Mouse (Mus musculus): Measurements from ENCODE around the gene Arhgap17. TPM values are rescaled to one million over a fixed set of nuclear protein-coding genes. Genes with fewer than 3 reads are reported as not detected.

Gene Arhgap17
- total RNA-seq, 2 experiments from 2014 or later, result 33.8 to 95.5 TPM

DNA sequence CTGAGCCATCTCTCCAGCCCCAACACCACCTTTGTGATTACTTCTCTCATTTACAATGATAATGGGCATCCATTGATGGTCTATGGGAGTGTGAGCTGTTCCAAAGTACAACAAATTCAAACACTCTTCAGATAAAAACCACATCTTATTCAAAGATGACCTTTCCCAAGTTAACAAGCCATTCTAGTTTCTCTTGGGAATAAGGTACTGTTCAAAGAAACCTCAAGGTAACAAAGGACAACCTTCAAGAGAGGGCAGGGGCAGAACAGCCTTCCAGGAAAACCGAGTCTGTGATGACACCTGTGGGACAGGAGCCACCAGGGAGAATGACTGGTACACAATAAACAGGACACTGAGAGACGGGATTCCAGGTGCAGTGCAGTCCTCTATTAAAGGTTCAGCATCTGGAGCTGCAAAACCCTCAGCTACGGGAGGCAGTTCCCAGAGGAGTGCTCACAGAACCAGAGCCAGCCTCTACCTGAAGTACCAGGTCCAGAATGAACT, 24.6 kb downstream of the Arhgap17 start:
- ATAC-seq (replicated peaks; ENCODE audit: poor library complexity, severe bottlenecking), result no peak

DNA sequence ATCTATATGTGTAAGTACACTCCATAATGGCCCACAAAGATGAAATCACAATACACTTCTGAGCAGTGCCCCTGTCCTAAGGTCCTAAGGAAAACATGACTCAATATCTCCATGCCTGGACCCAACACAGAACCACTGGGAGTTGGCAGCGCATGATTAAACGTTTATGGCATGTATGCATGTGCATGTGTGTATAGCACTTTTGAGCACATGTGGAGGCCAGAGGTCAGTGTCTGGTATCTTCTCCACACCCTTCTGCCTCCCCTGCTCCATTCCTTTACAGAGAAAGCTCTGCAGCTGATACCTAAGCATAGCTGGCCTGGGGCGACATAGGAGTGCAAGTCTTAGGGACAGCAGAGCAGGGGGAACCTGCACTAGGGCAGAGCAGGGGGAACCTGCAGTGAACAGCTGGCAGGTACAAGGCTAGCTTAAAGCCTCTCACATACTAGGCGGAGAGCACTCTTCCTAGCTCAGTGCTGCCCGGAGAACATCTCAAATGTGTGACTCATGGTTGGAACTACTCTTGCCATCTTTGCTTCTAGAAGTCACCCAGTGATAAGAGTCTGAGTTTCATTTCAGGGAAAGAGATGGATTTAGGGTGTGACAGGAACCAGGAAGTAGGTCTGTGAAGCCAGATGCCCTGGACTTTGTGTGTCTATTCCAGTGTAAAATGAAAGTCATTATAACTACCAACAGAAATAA, 25.5 kb downstream of the Arhgap17 start:
- ATAC-seq (replicated peaks; ENCODE audit: poor library complexity, severe bottlenecking), result no peak

DNA sequence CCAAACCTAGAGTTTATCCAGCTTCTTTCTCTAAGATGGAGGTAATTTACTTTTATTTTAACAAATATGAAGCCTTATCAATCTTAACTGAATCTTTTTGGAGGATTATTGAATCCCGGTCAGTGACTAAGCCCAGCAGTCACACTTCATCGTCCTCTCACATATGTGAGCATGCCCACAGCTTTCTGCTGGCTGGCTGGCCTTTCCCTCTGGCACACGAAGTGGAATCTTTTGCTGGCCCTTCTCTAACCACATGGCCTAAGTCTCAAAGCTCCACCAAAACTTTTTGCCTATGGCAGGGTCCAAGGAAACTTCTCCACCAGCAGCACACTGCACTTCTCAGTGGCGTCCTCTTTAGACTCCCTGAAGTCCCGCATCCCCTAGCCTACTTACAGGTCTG, 27.8 kb downstream of the Arhgap17 start:
- ATAC-seq (replicated peaks; ENCODE audit: poor library complexity, severe bottlenecking), result no peak

DNA sequence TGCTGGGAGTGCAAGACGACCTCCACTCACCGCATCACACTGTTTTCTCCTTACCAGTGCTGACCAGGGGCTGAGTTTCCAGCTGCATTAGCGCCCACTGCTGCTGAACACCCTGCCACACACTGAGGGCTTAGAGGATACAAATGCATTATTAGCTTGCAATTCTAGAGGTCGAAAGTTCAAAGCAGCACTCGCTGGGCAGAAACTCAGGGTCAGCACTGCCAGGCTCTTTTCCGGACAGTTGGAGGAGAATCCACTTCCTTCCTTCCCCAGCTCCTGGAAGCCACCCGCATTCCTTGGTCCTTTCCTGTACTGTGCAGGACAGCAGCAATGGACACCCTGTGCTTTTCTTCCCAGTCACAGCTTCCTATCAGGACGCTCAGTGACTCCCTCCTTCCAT, 31.4 kb downstream of the Arhgap17 start:
- ATAC-seq (replicated peaks; ENCODE audit: poor library complexity, severe bottlenecking), result no peak

DNA sequence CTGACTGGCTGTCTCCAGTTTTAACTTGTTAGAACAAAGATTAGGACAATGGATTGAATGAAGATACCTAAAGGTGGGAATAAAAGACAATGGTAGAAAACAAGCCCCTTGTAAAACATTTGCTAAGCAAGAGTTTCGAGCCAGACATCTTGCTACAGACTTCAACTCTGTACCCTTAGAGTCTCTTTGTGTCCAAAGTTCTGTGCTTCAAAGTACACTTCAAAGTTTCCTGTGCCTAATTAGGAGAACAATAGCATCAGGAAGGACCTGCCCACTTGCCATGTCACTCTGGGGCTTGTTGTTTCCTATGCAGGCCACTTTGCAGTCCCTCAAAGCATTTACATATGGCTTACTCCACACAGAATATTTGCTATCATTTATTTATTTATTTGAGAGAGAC, 33.4 kb downstream of the Arhgap17 start:
- ATAC-seq (replicated peaks; ENCODE audit: poor library complexity, severe bottlenecking), result no peak

DNA sequence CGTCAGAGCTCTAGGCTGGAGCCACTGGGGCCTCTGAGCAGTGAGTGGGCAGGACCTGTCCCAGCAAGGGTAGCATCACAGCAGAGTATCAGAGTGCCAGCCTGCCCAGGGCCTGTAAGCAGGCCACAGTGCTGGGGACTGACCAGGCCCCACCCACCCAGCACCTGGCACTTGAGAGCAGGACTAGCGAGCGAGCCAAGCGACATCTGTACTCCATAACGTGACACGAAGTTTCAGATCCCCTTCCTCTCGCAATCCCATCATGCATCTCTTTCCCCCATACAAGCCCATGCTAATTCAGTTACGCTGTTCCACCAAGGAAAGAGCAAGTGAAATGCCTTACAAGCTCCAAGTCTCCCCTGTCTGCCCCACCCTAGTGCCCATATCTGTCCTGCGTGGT, 39.2 kb downstream of the Arhgap17 start:
- peak; percentile 90 for ATAC-seq (replicated peaks; ENCODE audit: poor library complexity, severe bottlenecking)

DNA sequence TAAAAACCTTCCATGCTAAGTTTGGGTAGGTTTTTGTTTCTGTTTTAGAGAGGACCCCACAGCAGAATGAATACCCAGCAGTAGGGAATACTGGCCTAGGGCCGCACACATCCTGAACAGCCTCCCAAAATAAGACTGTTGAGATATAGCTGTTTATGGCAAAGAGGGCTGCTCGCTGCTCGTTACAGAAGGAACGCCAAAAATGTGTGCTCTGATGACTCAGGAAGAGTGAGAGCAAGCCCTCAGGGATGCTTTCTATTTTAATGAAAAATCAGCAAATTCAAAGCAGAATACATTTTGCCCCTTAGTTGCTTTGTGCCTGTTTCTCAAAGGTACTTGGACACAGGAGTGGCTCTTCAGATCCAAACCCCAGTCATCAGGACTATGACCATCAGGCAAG, 41.8 kb downstream of the Arhgap17 start:
- ATAC-seq (replicated peaks; ENCODE audit: poor library complexity, severe bottlenecking), result no peak

DNA sequence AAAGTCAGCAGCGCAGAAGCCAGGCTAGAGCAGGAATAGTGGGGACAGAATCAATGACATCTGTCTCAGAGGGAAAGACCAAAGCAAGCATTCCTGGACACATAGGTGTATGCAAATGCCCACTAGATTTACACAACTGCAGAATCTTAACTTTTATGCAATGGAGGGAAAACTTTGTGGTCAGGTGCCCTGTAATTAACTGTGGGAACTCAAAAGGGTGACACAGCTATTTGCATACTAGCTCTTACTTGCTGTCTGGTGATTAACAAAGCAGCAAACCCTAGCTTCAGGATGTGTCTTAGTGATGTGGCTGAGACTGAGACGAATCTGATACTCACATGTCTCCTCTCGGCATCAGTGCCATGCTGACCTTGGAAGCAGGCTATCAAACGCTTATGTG, 42.8 kb downstream of the Arhgap17 start:
- ATAC-seq (replicated peaks; ENCODE audit: poor library complexity, severe bottlenecking), result no peak

DNA sequence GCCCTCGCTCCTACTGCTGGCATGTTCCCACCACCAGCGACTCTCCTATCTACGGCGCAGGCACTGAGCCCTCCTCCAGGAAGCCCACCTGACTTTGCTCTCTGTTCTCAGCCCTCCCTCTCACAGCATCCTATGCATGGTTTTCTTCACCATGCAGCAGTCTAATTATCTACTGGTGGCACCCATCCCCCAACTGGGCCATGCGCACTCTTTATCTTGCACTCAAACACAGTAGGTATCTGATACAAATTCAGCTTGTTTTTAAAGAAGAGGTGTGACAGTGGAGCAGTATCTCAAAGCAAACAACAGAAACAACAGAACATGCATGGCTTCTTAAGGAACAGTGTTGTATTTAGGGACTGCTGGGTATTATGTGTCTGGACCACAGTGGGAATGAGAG, 43.7 kb downstream of the Arhgap17 start:
- ATAC-seq (replicated peaks; ENCODE audit: poor library complexity, severe bottlenecking), result no peak

DNA sequence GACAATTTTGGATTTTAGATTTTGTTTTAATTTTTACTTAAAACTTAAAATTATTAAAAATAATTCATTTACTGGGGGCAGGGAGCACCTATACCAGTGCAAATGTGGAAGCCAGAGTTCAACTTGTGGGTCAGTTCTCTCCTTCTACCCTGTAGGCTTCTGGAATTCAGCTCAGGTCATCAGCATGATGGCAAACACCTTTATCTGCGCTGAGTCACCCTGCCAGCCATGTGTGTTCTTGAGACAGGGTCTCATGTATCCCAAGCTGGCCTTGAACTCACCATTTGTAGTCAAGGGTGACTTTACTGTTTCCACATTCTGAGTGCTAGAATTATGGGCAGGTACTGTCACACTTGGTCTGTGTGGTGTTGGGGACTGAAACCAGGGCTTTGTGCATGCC, 45.6 kb downstream of the Arhgap17 start:
- ATAC-seq (replicated peaks; ENCODE audit: poor library complexity, severe bottlenecking), result no peak

DNA sequence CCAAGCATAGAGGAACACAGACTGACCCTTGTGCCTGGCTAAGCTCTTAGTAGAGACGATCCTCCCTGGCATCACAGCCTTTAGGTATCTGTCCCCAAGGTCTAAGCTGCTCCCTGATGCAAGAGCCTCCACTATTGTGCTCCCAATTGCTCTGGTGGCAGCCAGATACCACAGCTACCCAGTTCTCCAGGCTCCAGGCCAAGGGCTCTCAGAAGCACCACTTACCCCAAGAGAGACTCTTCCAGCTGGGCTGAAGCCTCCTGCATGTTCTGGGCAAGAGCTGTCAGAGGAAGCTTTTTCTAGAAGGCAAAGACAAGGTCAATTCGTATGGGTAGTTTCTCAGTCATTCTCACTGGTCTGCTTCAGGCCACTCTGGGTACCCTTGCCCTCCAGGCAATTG, 46.3 kb downstream of the Arhgap17 start:
- no peak for ATAC-seq (replicated peaks; ENCODE audit: poor library complexity, severe bottlenecking)

DNA sequence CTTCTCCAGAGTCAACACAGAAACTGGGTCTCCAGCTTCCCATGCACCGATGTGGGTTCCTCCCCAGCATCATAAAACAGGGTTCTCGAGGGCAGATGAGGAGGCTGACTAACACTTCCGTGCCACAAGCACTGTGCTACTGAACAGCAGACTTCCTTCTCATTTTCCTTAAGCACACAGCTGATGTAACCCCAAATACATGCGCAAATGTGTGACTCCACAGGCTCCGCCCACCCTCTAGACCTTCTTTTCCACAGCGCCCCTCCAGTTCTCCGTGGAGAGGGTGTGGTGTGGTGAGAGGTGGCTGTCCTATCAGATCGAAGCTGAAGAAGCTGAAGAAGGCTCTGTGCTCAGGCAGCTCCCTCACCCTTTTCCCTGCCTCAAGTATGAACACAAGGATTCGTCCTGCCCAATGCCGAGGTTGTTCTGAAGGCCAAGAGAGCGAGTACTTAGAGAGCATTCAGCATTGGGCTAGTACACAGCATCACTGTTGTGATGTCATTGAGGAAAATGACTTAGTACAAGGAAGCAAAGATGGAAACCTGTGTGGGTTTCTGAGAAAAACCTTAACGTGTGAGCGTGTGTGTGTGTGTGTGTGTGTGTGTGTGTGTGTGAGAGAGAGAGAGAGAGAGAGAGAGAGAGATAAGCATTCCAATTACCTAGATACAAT, 47.1 kb downstream of the Arhgap17 start:
- ATAC-seq (replicated peaks; ENCODE audit: poor library complexity, severe bottlenecking), result peak; percentile 93

DNA sequence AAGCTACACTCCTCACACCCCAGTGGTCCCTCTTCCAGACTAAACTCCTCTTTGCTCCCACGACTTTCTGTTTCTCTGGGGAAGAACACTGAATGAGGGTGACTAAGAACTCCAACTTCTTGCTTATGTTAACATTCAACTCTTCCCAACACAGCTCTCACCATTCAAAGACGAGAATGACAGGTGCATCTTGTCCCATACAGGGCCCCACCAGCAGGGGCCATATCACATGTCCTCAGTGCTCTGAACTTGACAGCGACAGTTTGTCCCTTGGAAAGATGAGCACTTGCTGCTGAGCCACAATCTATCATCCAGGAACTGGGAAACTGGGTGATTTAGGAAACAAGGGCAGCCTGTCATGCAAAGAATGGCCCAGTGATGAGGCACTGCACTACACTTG, 57.0 kb downstream of the Arhgap17 start:
- ATAC-seq (replicated peaks; ENCODE audit: poor library complexity, severe bottlenecking), result no peak

DNA sequence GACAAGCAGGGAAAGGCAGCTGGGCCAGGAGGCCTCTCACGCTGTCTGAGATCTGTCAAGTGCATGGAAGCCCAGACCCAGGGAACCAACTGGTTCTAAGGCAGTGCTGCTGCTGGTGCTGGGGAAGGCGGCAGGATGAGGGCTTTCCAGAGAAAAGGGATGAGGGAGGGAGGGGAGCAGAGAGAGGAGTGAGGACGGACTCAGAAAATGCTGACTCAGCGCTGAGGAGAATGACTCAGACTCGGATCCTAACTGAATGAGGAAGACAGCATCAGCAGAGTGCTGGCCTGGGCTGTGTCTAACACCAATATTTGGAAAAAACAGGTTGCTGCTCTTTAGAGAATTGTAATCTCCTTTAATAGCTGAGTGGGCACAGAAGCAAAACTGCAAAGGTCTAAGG, 57.9 kb downstream of the Arhgap17 start:
- no peak for ATAC-seq (replicated peaks; ENCODE audit: poor library complexity, severe bottlenecking)

DNA sequence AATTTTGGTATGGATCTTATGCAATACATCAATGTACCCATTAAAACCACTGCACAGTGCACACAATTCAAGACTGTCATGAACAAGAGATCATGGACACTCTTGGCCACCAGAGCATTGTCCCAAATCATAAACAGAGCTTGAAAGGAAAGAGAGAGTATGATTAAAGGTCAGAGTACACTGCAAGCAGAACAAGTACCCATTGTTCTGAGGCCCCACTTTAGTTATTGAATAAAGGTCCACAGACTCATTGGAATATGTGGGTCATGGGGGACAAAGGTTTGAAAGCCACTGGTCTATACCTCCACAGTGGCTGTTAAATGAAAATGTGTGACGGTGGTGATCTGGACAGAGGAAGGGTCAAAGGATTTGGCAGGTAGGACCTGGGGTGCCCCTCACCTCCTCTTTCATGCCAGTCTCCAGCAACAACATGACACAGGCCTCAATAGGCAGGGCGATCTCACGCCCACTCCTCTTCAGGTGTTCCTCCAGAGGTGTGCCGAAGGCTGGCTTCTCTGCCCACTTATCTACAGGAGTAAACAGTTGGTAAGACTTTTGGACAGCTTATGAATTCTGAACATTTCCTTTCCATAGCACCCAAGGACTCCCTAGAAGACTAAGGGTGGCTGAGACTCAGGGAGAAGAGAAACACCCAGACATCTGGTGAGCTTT, 61.7 kb downstream of the Arhgap17 start:
- ATAC-seq (replicated peaks; ENCODE audit: poor library complexity, severe bottlenecking), result no peak

DNA sequence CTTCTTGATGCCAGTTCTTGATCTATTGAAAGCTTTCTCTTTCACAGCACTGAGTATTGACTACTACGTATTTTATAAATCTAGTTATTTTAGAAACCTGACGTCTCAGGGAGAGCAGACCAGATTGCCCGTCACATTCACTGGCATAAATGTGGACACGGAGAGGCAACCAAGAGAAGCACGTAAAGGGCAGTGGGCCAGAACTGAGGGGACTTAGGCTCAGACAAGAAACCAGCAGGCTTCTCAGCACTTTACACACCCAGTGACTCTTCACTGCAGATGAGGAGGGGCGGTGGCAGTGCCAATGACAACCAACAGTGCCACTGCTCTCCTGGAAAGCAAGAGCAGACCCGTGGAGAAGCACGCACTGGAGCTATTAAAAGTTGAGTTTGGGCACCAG, 62.5 kb downstream of the Arhgap17 start:
- no peak for ATAC-seq (replicated peaks; ENCODE audit: poor library complexity, severe bottlenecking)

DNA sequence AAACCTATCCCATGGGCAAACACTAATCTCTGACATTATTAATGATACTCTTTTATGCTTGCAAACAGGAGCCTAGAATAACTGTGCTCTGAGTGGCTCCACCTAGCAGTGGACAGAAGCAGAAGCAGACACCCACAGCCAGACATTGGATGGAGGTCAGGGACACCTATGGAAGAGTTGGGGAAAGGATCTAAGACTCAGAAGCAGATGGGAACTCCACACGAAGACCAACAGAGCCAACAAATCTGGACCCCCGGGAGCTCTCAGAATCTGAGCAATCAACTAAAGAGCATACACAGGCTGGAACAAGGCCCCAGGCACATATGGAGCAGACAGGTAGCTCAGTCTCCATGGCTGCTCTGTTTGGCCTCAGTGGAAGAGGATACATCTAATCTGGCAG, 64.3 kb downstream of the Arhgap17 start:
- ATAC-seq (replicated peaks; ENCODE audit: poor library complexity, severe bottlenecking), result no peak

DNA sequence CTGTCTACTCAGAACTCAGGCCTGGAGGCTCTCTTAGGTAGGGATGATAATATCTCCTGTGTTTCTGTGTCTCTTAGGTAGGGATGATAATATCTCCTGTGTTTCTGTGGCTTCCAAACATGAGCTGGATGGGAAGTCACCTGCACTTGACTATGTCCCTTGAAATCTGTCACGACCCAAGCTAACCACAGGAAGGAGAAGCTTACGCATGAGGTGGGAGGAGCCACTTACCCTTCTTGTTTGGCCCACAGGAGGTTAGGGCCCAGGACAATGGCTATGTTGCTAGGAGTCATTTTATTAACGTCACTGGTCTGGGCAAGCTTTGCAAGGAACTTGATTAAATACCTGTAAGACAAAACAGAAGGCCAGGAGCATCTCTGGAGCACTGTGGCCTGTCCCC, 69.5 kb downstream of the Arhgap17 start:
- 0 out of 2 replicates have a peak, but pooled peaks have one; percentile 40 for ATAC-seq (replicated peaks; ENCODE audit: poor library complexity, severe bottlenecking)

DNA sequence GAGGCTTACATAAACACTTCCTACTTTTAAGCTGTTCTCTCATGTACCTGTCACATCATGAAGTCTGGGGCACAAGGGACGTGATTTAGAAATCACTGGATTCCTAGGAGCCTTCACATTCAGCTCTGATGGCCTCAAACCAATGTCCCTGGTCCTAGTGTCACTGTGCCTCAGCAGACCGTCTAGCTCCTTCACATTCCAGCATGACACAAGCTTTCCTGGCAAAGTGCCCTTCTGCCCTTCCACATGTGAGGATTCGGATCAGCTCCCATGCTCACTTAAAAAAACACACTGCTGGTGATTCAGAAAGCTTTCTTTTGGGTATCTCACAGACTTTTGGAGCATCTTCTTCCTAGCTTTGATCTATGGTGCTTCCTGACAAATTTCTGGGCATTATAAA, 71.5 kb downstream of the Arhgap17 start:
- no peak for ATAC-seq (replicated peaks; ENCODE audit: poor library complexity, severe bottlenecking)

DNA sequence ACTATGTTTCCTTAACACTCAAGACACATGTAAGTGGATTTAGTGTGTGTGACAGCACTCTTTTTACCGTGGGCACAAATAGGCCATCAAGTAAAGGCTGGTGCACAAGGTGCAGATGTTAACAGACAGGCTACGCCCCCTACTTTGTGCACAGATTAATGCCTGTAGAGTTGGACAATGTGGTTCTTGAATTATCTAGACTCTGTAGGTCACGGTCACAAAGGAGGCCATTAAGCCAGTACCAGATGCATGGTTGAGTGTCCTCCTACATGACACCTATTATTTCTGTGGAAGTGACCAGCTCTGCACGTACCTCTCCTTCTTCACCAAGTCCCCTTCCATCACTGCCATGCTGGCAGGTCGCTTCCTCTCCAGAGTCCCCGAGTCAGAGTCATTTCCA, 73.6 kb downstream of the Arhgap17 start:
- no peak for ATAC-seq (replicated peaks; ENCODE audit: poor library complexity, severe bottlenecking)

DNA sequence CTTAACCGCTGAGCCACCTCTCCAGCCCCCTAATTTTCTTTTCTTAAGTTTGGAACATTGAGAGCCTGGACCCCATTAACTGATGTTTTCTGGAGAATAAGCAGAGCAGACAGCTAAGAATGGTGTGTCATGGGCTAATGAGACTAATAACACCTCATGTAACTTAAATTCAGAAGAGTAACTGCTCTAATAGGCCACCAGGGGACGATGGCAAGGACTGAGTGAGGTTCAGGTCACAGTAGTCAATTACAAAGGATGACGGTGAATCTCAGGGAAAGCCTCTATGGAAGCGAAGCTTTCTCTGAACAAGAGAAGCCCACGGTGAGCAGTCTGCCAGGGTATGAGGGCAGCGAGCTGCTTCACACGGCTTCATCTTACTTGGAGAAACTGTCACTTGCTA, 74.3 kb downstream of the Arhgap17 start:
- ATAC-seq (replicated peaks; ENCODE audit: poor library complexity, severe bottlenecking), result 0 out of 2 replicates have a peak, but pooled peaks have one; percentile 6

Measured in granulocyte monocyte progenitor cell, adult 5-6 weeks (primary cell).